Mouse (Mus musculus): Measurements from ENCODE around the gene Mtx1.
A peak's percentile ranks its signal among the peaks of the same experiment; 100 is the strongest.
"Not testable (repeated sequence)": the region's sequence is repeated elsewhere in the genome, so short reads cannot be mapped to it uniquely, and the experiment has no call there.

Mtx1 gene

DNA sequence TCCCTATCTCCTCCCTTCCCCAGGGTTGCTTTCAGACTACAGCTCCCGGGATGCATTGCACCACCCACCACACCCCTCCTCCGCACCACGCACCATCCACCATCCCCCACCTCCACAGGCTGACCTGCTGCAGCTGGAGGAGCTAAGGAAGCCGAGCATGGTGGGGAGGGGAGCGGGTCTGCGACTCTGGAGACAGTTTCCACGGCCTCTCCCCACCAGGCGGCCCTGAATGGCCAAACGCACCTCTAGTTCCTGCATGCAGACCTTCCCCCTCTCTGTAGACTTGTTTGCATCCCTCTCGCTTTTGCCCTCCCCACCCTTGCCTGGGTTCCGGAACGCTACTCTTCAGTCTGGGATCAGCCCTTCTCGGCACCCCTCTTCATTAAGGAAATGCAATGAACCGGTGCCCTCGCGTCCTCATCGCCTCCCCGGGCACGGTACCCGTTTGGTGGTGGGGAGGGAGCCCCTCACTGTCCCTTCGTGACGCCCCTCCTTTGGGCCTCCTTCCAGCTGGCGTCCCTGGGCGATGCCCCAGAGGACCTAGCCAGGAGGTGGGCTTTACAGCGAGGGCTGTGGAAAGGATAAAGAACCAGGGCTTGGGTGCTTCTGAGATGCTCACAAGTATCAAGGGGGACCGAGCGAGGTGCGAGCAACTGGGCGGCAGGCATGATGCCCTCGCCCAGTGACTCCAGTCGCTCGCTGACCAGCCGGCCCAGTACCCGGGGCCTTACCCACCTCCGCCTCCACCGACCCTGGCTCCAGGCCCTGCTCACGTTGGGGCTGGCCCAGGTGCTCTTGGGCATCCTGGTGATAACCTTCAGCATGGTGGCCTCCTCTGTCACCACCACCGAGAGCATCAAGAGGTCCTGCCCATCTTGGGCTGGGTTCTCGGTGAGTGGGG lies 43.6 kb downstream of the Mtx1 start, which contains the start of gene Fam189b:
TSS of gene Fam189b (plus strand) at position 86 of the 901 bp plus-strand sequence.
- peak; percentile 92 for DNase-seq (ENCODE audit: low read depth, low spot score)

DNA sequence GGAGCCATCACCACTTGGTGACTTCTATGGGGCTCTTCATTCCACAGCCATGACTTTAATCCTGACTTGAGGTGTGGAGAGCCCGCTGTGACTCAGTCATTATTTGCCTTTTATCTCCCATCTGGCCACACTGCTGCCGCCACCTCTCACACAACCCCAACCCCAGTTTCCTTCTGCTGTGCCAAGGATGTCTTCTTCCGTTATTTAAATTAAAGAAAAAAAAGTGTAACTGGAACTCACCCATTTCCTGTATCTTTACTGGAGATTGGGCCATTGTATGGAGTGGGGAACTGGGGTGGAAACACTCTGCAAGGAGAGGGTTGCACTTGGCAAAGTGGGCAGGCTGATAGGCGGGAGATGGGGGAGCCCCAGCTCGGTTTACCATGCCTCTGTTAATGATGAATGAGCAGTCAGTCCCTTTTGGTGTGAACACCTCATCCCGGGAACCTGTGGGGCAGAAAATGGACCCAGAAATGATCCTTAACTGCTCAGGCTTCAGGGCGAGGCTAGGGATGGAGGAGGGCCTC lies 44.3 kb downstream of the Mtx1 start:
- DNase-seq (ENCODE audit: low read depth, low spot score): no peak

DNA sequence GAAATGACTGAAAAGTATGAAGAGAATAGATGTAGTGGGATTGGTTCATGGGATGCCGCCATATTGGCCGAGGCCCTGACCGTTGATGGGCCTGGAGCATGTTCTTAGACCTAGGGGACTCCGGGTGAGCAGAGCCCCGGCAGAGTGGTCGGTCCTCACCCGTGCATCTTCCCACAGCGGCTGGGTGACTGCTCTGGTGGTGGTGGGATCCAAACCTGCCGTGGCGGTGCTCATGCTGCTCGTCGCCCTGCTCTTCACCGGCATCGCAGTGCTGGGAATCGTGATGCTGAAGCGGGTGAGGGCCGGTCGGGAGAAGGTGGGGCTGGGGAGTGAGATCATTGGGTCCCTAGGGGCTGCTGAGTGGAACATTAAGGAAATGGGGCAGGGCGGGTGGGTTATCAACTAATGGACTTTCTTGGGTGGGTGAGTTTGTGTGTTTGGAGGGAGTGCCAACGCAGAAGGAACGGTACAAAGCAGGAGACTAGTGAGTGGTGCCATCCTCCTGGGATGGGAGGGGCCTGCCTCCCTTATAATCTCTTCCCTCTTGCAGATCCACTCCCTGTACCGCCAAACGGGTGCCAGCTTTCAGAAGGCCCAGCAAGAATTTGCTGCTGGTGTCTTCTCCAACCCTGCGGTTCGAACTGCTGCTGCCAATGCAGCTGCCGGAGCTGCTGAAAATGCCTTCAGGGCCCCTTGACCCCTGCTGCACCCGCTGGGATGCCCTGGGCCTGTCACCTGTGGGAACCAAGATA lies 45.0 kb downstream of the Mtx1 start:
- no peak for DNase-seq (ENCODE audit: low read depth, low spot score)

DNA sequence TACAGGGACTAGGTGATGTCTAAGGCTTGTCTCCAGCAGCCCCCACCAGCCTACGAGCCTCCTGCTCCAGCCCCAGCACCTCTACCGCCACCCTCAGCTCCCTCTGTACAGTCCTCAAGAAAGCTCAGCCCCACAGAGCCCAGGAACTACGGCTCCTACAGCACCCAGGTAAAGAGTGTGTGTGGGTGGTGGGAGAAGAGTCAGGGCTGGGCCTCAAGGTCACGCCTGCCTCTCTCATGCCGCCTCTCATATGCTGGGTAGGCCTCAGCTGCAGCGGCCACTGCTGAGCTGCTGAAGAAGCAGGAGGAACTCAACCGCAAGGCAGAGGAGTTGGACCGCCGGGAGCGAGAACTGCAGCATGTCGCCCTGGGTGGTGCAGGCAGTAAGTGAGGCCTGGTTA lies 47.8 kb downstream of the Mtx1 start:
- DNase-seq (ENCODE audit: low read depth, low spot score): no peak

DNA sequence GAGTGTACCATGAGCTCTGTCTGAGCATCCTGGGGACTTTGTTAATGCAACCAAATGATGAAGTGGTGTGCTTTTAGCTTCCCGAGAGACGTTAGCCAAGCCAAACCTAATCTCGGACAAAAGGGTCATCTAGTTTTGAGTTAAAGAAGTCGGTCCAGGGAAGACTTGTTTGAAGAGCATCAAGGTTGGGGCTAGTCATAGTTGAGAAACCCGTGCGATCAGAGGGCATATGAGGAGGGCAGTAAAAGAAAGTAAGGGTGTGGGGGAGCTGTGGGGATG lies 48.8 kb downstream of the Mtx1 start:
- no peak for DNase-seq (ENCODE audit: low read depth, low spot score)

DNA sequence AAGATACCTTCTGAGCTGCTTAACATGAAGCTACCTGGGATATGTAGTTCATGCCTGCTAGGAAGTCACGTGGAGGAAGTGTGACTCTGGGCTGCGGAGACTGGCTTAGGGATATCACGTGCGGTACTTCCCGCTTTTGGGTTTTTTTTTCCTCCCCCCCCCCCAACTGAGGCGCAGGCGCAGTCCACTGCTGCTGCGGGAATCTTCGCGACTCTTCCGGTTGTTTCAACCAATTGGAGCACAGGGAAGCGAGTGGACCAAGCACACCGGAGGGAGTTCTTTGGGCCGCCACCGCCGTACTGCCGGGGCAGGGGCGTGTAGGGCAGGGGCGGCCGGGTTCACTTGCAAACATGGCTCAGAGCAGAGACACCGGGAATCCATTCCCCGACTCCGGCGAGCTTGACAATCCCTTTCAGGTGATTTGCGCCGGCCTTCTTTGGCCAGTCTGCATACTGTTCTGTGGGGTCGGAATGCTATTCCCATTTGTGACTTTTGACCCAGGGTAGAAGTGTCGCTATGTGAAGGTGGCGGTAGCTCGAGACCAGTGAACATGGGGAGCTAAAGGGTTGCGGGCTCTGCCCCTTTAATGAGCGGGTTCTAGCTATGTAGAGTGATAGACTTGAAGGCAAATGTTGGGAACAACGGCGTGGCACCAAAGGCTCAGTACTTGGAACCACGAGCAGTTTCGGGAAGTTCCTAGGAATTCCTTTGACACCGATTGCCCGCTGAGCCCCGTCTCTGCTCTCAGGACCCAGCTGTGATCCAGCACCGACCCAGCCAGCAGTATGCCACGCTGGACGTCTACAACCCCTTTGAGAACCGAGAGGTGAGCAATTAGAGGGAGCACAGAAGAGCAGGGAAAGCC lies 49.4 kb downstream of the Mtx1 start, which contains the start of gene Scamp3:
TSS of gene Scamp3 (plus strand) at position 232 of the 865 bp plus-strand sequence.
- peak; percentile 99 for DNase-seq (ENCODE audit: low read depth, low spot score)

DNA sequence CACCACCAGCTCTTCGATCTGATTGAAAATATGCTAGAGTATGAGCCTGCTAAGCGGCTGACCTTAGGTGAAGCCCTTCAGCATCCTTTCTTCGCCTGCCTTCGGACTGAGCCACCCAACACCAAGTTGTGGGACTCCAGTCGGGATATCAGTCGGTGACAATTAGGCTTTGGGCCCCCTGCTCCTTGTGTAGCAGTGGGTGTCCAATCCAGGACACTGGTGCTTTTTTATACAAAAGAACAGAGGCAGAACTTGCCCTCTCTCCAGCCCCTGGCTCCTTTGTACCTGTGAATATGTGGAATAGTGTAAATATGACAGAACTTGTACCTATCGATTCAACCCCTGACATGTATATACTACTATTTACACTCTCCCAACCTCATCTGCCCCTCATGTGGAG lies 50.5 kb downstream of the Mtx1 start:
- no peak for DNase-seq (ENCODE audit: low read depth, low spot score)

DNA sequence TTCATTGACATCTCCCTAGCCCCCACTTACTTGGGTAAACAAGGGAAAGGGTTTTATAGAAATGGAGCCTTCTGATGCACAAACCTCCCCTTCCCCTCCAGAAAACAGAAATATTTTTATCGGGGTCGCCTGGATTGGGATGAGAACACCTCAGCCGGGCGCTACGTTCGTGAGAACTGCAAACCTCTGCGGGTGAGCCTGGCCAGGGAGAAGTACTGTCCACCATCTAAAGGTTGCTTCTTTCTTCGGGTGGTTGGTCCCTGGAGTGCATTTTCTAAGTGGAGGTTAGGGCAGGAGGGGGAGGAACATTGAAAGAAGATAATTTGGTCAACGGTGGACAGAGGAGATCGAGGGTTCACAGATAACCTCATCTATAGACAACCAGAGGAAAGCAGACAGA lies 51.3 kb downstream of the Mtx1 start:
- no peak for DNase-seq (ENCODE audit: low read depth, low spot score)

DNA sequence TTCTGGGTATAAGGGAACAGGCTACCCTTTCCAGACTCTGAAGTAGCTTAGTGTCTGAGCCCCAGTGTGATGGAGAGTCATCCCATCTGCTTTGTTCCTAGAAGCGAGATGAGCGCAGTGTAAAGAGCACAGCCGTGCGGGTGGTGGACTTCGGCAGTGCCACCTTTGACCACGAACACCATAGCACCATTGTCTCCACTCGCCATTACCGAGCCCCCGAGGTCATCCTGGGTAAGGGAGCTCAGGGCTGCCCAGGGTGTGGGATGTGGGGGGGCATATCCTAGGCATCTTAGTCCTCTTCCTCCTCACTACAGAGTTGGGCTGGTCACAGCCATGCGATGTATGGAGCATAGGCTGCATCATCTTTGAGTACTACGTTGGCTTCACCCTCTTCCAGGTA lies 52.0 kb downstream of the Mtx1 start:
- DNase-seq (ENCODE audit: low read depth, low spot score): no peak

DNA sequence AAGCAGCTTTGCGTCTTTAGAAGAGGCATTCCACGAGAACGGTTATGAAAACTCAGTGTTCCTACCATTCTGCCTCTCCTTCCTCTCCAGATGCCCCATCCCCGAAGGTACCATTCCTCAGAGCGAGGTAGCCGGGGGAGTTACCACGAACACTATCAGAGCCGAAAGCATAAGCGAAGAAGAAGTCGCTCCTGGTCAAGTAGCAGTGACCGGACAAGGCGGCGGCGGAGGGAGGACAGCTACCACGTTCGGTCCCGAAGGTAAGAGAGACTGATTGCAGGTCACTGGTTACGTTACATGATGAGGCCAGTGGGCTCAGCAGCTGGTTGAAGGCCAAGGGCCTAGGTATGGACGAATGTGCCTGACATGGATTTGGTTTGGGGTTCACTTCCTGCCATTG lies 59.9 kb downstream of the Mtx1 start:
- no peak for DNase-seq (ENCODE audit: low read depth, low spot score)

DNA sequence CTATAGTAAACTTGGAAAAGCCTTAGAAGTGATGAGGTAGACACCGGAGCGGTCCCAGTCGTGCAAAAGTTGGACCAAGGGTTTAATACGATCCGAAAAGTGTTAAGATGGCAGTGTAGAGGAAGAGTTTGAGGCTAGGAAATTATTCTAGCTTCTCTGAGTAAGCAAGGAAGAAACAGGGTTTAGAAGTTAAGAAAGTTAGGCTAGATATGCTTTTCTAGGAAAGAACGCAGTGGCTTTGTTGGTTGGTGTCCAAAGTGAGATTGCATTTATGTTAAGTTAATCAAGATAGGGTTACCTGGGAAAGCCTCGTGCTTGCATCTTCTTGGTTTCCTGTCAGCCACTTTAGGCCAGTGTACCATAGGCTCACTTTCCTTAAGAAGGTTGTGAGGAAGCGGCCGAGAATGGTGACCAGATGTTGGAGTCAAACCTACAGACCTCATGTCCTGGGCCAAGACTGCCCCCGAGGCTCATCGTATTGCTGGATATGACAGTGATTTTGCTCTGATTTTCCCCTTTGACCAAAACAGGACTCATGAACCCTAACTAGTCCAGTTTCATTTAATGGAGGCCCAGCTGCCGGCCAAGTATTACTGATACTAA lies 61.5 kb downstream of the Mtx1 start:
- DNase-seq (ENCODE audit: low read depth, low spot score): no peak

DNA sequence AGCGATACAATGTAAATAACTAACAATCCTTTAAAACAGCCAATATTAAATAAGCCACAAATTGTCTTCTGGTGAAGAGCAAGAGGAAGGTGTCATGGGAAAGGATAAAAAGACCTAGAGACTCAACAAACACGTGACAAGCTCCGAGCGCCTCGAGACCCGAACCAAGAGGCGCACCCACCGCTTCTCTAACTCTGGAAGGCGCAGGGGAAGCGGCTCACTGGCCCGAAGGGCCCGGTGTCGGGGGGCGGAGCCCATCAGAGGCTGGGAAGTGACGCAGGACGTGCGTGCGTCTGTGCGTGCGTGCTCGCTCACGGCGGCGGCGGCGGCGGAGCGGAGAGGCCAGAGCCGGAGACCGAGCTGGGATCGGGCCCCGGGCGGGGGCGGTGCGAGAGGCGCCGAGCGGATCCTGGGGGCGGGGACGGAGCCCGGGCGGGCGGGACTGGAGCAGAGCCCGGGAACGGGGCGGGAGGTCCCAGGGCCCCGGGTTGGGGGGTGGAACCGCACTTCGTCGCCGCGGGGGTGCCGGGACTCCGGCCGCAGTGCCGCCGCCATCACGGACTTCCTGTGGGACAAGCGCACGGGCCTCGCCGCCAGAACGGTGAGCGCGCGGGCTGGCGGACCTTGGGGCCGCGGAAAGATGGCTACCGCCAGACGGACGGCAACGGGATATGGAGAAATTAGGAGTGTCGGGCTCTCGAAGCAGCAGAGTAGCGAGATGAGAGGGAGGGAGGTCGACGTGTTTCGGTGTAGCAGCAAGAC lies 62.2 kb downstream of the Mtx1 start, which contains the start of gene Clk2:
TSS of gene Clk2 (plus strand) at position 290 of the 762 bp plus-strand sequence.
- peak; percentile 96 for DNase-seq (ENCODE audit: low read depth, low spot score)

DNA sequence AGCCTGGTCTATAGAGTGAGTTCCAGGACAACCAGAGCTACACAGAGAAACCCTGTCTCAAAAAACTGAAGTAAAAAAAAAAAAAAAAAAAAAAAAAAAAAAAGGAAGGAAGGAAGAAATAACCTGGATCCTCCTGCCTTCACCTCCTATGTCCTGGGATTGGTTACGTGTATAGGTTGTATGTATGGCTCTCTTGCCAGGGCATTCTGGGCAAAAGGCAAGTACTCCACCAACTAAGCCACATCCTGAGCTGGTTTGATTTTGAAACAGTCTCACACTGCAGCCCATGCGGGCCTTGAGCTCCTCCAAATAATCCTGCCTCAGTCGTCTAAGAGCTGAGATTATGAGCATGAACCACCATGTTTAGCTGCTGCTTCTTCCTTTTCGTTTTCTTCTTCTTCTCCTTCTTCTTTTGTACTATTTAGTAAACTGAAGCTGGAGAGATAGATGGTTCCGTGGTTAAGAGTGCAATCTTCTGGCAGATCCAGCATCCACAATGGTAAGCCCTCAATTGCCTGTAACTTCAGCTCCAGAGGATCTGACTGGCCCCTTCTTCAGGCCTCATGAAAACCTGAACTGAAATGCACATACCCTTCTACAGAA lies 63.1 kb downstream of the Mtx1 start:
- no peak for DNase-seq (ENCODE audit: low read depth, low spot score)

DNA sequence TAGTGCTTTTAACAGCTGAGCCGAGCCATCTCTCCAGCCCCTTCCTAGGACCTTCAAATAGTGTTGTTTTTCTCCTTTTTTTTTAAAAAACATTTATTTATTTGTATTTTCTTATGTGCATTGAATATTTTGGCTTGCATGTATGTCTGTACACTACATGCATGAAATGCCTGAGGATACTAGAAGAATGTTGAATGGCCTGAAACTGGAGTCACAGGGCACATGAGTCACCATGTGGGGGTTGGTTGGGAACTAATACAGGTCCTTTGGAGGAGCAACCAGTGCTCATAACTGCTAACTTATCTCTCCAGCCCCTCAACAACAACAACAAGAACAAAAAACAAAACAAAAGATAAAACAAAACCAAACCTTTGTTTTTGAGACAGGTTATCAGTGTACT lies 63.8 kb downstream of the Mtx1 start:
- no peak for DNase-seq (ENCODE audit: low read depth, low spot score)

DNA sequence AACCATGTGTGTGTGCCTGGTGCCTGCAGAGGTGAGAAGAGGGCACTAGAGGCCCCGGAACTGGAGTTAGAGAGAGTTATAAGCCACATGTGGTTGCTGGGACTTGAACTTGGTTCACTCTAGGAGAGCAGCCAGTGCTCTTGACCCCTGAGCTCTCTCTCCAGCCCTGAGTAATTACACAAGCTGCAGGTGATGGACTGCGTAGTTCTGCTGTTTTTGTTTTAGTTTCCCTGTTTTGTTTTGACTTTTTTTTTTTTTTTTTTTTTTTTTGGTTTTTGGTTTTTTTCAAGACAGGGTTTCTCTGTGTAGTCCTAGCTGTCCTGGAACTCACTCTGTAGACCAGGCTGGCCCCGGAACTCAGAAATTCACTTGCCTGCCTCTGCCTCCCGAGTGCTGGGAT lies 65.1 kb downstream of the Mtx1 start:
- DNase-seq (ENCODE audit: low read depth, low spot score): no peak

DNA sequence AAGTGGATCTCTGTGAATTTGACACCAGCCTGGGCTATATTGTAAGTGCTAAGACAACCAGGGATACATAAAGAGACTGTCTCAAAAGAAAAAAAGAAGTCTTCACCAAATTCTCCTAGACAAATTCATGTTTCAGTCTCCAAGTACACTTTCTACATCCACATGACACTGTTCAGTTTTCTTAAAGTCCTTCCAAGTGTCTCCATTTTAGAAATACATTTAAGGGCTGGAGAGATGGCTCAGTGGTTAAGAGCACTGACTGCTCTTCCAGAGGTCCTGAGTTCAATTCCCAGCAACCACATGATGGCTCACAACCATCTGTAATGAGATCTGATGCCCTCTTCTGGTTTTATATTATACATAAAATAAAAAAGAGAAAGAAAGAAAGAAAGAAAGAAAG lies 65.7 kb downstream of the Mtx1 start:
- DNase-seq (ENCODE audit: low read depth, low spot score): not testable (repeated sequence)

DNA sequence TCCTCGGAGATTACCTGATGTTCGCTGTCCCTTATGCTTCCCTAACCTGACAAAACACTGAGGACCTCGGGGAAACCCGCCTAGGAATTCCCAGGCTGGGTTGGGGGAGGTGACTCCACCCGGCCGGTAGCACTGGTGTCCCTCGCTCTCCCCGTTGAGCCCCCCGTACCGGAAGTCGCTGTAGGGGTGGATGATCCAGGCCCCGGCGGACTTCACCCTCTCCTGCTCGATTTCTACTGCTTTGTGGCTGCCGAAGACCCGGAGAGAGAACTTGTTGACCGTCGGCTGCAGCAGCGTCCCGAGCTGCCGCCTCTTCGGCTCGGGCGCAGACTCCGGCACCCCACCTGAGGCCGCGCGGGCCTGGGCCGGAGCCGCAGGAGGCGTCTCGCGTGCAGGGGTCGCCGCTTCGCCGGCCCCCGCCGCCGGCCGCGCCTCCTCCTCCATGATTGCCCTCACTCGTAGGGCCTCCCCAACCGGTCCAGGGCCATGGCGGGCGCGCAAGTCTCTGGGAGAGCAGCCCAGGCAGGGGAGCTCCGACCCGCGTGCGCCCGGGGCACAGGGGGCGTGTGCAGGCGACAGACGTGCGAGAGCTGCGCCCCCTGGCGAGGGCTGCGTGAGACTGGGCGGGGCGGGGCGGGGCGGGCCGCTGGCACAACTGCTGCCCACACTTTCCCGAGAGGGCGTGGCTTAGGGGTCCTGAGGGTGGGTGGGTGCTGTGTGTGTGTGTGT lies 67.1 kb downstream of the Mtx1 start, which contains the start of gene Hcn3:
TSS of gene Hcn3 (minus strand) at position 581 of the 729 bp plus-strand sequence.
- DNase-seq (ENCODE audit: low read depth, low spot score): peak; percentile 86

DNA sequence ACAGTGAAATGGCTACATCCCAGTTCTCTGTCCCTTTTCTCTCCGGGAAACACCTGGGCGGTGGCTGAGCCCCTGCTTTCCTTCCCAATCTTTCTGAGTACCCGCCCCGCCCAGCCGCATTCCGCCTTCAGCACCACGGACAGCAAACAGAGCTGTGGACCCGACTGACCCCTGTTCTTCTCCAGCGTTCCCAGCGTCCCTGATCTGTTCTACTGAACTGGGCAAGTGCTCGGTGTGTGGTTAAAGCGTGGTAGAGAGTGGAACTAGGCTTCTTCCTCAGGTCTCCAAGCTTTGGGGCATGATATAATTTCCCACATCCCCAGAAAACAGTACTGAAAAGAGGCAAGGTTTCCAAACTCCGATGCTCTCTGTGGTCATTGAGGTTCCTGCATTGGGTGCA lies 67.7 kb downstream of the Mtx1 start:
- peak; percentile 75 for DNase-seq (ENCODE audit: low read depth, low spot score)

Data from R1 (cell line).